Mouse (Mus musculus) common myeloid progenitor, adult 5-6 weeks (primary cell): ENCODE data around the gene Gng8. TPM values are rescaled to one million over a fixed set of nuclear protein-coding genes. Genes with fewer than 3 reads are reported as not detected.

Experiments
- ATAC-seq: replicated peaks from 2 replicates; pipeline ENCODE4 v1.8.0; 2016; ENCODE audit warnings: low read depth, mild to moderate bottlenecking, moderate TSS enrichment, inconsistent platforms; ENCODE audit not compliant: poor library complexity, severe bottlenecking
- total RNA-seq: library from RNA; stranded (forward); fragments of 200-1000, 187-1606 nt; gene quantifications from 2 replicates; pipeline ENCODE4 v1.2.3, GENCODE M21; 2017

The Gng8 gene
- total RNA-seq: 3.1 TPM in 1 of 2 replicates, not detected in the other

- ATAC-seq: peak; percentile 80
These were observed at the start of gene Gng8 for GRCm38 (mm10) chr7:16891641-16892351. Gene Gng8 (plus strand): TSS chr7:16891786.

DNA sequence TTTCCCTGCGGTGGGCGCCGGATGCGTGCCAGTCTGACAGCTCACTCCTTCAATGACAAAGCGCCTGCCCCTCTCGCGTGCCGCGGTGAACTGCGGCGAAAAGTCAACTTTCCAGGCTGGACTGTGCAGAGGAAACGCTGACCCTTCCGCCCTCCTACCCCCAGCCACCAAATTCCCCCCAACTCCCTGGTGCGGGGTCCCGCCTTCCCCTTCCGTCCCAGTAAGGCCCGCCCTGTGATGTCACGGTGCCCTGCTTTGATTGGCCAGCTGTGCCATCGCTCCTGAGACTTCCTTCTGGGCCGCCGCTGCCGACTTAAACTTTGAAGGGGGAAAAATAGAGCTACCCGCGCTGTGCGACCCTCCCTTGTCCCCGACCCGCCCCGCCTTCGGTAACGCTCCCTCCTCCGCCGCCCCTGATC, 48.9 kb upstream of the Gng8 start, which contains the start of gene Prkd2:
Gene Prkd2 (plus strand): TSS at position 258 of the 419 bp plus-strand sequence.
- ATAC-seq: peak; percentile 63

GRCm38 (mm10) chr7:16843441-16844171, 48.0 kb upstream of the Gng8 start:
- no peak for ATAC-seq

DNA sequence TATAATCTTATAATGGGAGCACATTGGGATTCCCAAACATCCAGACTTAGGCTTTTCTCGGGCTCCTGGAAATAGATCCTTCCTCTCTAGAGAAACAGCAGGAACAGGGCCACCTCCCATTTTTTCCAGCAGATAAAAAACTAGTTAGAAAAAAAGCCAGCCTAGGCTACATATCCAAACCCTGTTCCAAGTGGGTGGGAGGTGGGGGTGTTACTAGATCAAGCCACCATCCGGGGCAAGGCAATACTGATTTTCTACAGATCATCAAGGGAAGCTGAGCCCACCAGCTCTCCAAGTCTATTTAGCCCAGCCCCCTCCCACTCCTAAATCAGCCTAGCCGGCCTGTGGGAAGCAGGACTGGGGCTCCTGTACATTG, 46.9 kb upstream of the Gng8 start:
- no peak for ATAC-seq

DNA sequence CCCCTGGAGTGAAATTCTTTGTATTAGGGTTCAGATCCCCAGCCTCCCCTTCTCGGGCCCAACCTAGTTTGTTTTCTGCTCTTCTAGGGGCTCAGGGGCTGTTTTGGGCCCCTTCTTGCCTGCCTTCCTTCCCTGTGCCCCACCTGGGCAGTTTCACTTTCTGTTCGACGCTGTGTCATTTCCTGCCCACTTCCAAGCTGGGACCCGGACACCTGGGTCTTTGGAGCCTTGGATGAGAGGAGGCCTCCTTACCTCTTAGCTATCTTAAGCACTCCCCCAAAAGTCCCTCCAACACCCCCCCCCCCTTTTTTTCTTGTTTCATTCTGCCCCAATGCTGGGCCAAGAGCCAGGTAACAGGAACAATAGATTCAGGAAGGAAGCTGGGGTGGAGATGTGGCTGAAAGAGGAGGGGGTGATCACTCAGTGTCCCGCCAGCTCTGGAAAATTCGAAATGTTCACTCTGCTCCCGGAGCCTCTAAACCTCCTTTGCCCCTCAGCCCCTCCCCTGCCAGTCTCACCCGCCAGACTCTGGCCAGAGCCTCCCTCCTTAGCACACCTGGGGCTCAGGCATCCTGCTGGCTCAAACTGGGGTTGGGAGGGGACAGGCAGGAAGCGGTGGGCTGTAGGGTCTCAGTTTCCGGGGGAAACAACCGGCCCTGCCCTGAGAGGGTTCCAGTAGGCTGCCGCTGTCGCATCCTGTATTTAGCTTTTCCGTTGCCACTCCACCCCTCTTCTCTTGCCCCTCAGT, 46.3 kb upstream of the Gng8 start:
- peak; percentile 4; the same call in 1 of the 2 replicates for ATAC-seq

DNA sequence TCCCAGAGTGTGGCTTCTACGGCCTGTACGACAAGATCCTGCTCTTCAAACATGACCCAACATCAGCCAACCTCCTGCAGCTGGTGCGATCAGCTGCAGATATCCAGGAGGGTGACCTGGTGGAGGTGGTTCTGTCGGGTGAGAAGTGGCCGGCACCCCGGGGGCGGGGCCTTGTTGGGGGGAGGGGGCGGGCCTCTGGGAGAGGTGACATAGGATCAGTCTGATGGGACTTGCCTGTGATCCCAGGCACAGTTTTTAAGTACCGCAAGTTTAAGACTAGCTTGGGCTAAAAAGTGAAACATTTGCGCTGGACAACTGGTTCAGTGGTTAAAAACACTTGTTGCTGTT, 45.8 kb upstream of the Gng8 start:
- no peak for ATAC-seq

- no peak for ATAC-seq
These were observed 44.8 kb upstream of the Gng8 start for GRCm38 (mm10) chr7:16846775-16847174.

GRCm38 (mm10) chr7:16847507-16847906, 44.1 kb upstream of the Gng8 start:
- no peak for ATAC-seq

- ATAC-seq: no peak
These were observed 43.0 kb upstream of the Gng8 start for GRCm38 (mm10) chr7:16848579-16848978.

DNA sequence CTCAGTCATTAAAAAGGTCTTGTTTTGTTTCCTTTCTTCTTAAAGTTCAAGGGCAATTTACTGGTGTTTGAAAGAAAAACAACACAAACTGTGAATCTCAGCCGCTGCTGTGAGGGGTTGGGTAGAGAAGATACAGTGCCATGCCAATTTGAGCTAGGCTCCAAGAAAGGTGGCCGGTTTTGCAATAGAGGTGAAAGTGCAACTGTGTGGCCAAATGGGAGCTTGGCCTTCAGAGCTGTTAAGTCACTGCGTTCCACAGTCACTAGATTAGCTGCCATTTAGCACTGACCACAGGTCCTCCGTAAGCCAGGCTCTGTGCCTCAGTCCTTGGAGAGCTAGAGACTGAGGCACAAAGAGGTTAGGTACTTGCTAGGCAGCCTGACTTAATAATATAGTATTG, 40.0 kb upstream of the Gng8 start:
- ATAC-seq: no peak

GRCm38 (mm10) chr7:16853302-16853831, 38.2 kb upstream of the Gng8 start:
- no peak for ATAC-seq

GRCm38 (mm10) chr7:16858336-16858735, 33.2 kb upstream of the Gng8 start:
- ATAC-seq: peak; percentile 73

DNA sequence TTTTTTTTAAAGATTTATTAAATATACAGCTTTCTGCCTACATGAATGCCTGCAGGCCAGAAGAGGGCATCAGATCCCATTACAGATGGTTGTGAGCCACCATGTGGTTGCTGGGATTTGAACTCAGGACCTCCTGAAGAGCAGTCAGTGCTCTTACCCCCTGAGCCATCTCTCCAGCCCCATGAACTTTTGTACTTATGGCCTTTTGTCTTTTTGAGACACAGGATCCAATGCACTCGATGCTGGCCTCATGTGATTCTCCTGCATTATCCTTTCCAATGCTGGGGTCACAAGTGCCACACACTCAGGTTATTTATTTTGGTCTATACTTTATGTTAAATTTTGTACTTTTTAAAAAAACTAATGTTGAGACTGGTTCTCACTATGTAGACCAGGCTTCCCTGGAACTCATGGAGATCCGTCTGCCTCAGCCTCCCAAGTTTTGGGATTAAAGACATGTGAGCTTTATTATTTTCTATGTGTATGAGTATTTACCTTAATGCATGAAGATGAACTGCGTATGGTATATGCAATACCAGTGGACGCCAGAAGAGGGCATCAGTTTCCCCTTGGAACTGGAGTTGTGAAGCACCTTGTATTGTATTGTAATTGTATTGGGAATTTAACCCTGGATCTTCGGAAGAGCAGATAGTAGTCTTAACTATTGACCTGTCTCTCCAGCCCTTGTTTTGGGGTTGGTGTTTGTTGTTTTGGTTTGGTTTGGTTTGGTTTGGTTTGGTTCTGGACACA, 31.5 kb upstream of the Gng8 start:
- ATAC-seq: peak; percentile 76

DNA sequence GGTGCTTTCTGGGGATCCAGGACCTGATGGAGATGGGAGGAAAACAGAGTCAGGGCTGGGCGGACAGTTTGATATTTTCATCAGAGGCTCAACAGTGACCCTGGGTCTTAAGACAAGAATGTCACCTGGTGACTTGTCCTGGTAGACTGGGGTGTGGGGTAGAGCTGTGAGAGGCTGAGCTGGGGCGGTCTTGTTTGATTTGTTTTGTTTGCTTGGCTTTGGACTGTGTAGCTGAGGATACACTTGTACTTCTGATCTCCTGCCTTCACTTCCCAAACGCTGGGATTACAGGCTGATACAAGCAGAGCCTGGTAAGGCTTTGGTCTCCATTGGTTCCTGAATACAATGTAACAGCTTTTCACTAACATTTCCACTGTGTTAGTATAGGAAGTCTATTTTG, 24.1 kb upstream of the Gng8 start:
- no peak for ATAC-seq

DNA sequence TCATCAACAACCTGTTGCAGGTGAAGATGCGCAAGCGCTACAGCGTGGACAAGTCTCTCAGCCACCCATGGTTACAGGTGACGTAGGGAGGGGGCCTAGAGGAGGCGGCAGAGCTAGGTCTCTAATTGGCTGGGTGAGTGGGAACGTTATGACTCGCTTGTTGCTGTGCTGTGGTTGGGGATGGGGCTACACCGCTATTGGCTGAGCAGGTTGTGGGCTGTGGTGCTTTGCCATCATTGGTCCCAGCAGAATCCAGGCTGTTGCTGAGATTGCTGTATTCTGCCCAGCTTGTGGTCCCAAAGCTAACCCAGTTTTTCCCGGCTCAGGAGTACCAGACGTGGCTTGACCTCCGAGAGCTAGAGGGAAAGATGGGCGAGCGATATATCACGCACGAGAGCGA, 22.1 kb upstream of the Gng8 start:
- ATAC-seq: no peak

- no peak for ATAC-seq
These were observed 20.0 kb upstream of the Gng8 start for GRCm38 (mm10) chr7:16871600-16871999.

- ATAC-seq: no peak
These were observed 19.1 kb upstream of the Gng8 start for GRCm38 (mm10) chr7:16872478-16872877.

GRCm38 (mm10) chr7:16873392-16873791, 18.2 kb upstream of the Gng8 start:
- ATAC-seq: no peak

- ATAC-seq: peak; percentile 56
These were observed 17.4 kb upstream of the Gng8 start for GRCm38 (mm10) chr7:16874190-16874589.

GRCm38 (mm10) chr7:16874756-16875309, 16.8 kb upstream of the Gng8 start:
- peak; percentile 87 for ATAC-seq
